Mouse (Mus musculus): Measurements from ENCODE around the gene Atad3a. TPM values are rescaled to one million over a fixed set of nuclear protein-coding genes. Genes with fewer than 3 reads are reported as not detected.

The Atad3a gene
- polyA plus RNA-seq (2014; fragmentation: Nextera tagmentation; extraction: Ambion mirVana) = 82.6 and 85.0 TPM in 2 replicates

DNA sequence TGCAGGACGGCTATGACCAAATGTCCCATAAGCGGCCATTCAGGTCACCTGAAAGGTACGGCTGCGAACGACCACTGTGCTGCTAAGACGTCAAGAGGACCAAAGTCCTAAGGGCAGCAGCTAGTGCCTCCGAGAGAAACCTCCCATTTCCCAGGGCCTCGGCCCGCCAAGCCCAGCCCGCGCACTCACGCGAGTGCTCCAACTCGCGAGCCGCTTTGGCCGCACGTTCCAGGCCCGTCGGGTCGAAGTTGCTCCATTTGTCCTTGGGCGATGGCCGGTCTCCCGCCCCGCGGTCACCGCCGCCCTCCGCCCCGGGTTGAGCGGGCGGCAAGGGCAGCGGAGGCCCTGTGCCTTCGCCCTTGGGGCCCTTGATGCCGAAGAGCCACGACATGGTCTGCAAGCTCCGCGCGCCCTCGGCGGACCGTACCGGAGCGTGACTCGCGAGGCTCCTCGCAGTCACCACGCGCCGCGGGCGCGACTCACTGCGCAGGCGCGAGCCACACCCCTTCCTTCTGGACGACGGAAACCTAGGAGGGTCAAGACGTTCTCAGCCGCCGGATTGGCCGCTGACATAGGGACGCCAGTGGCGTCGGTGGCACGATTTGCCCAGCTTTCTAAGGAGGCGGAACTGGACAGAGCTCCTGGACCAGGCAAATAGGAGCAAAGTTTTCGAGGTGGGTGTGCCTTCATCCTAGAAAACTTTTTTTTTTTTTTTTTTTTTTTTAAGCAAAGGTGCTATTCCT, at the start of gene Atad3a:
Gene Atad3a (minus strand): TSS at position 481 of the 743 bp plus-strand sequence.
- WGBS = 2% methylated on average over 68 of the region's 68 CpGs
- Histone ChIP-seq H3K36me3 (ENCODE audit: control insufficient read depth, insufficient read depth, low read length) (0 out of 2 replicates have a peak, but pooled peaks cover under 1% of the 10 kb centered on the region), H3K9ac (replicated peaks; ENCODE audit: low read depth, low read length) (peak within 1 kb of the TSS; percentile 66), H3K4me1 (ENCODE audit: control insufficient read depth, insufficient read depth, low read length) (peaks cover 15% of the 10 kb centered on the region), H3K27ac (ENCODE audit: low read depth, low read length) (0 out of 2 replicates have a peak within 1 kb of the TSS, but pooled peaks have one; percentile 10), H3K9me3 (ENCODE audit: control insufficient read depth, low read length) (no peaks in the 10 kb centered on the region), H3K27me3 (ENCODE audit: control insufficient read depth, insufficient read depth, low read length) (no peaks in the 10 kb centered on the region), H3K4me2 (ENCODE audit: low read depth, low read length) (peak within 1 kb of the TSS; percentile 98), H3K4me3 (ENCODE audit: low read depth, low read length) (peak within 1 kb of the TSS; percentile 81)
- peak; percentile 96 for ATAC-seq (ENCODE audit: low read depth)

DNA sequence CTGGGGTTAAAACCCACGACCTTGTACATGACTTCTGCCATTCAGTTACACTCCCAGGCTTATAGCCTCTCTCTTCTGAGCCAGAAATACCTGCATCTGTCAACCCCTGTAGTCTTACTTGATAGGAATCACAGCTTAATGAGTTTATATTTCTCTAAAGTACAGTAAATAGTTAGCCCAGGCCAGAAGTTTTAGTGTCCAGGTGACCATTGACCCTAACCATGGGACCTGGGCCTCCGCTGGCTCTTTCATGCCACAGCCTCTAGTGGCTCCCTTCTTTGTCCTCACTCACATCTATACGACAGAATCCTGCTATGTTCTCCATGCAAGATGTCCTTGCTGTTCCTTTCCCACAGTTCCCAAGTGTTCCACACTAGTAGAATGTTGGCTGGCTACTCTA, 46.9 kb upstream of the Atad3a start:
- peaks cover 27% of the 10 kb centered on the region for H3K36me3 ChIP-seq (ENCODE audit: control insufficient read depth, insufficient read depth, low read length)
- no peak overlapping the region for H3K4me2 ChIP-seq (ENCODE audit: low read depth, low read length)
- H3K4me3 ChIP-seq (ENCODE audit: low read depth, low read length) = no peak overlapping the region
- H3K27ac ChIP-seq (ENCODE audit: low read depth, low read length) = no peak overlapping the region
- no peaks in the 10 kb centered on the region for H3K27me3 ChIP-seq (ENCODE audit: control insufficient read depth, insufficient read depth, low read length)
- no peak overlapping the region for H3K9ac ChIP-seq (replicated peaks; ENCODE audit: low read depth, low read length)
- H3K9me3 ChIP-seq (ENCODE audit: control insufficient read depth, low read length) = no peaks in the 10 kb centered on the region
- peaks cover 16% of the 10 kb centered on the region for H3K4me1 ChIP-seq (ENCODE audit: control insufficient read depth, insufficient read depth, low read length)
- 94% methylated on average over 3 of the region's 3 CpGs for WGBS
- ATAC-seq (ENCODE audit: low read depth) = no peak

DNA sequence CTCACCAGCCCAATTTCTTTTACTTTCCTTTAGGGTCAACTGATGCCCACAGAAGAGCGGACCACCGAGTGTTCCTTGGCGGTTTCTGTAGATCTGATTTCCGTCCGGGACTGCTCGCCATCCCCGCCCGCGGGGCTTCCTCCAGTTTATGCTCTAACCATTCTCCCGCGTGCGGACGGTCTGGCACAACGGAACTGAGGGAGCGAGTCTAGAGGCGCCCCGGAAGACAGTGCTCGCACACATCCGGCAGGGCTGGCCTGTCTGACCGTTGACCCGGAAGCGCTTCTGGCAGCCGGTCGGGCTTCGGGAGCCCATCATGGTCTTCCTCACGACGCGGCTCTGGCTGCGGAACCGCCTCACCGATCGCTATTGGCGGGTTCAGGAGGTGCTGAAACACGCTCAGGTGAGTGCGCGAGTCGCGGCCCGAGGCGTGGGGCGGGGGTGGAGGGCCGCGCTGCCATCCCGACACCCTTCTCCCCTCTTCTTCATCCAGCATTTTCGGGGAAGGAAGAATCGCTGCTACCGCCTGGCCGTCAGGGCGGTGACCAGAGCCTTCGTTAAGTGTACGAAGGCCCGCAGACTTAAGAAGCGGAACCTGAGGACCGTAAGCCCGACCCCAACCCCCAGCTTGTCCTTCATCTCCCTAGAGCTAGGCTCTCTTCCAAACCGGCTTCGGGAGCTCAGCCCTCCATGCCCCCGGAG, 42.6 kb upstream of the Atad3a start:
- peak; percentile 98 for ATAC-seq (ENCODE audit: low read depth)
- Histone ChIP-seq H3K9ac (replicated peaks; ENCODE audit: low read depth, low read length) (peak overlapping the region; percentile 83), H3K4me3 (ENCODE audit: low read depth, low read length) (peak overlapping the region; percentile 89), H3K4me2 (ENCODE audit: low read depth, low read length) (peak overlapping the region; percentile 81), H3K36me3 (ENCODE audit: control insufficient read depth, insufficient read depth, low read length) (peaks cover 12% of the 10 kb centered on the region), H3K27me3 (ENCODE audit: control insufficient read depth, insufficient read depth, low read length) (no peaks in the 10 kb centered on the region), H3K27ac (ENCODE audit: low read depth, low read length) (peak overlapping the region; percentile 48), H3K4me1 (ENCODE audit: control insufficient read depth, insufficient read depth, low read length) (peaks cover 14% of the 10 kb centered on the region), H3K9me3 (ENCODE audit: control insufficient read depth, low read length) (no peaks in the 10 kb centered on the region)
- under 1% methylated on average over 58 of the region's 58 CpGs for WGBS

DNA sequence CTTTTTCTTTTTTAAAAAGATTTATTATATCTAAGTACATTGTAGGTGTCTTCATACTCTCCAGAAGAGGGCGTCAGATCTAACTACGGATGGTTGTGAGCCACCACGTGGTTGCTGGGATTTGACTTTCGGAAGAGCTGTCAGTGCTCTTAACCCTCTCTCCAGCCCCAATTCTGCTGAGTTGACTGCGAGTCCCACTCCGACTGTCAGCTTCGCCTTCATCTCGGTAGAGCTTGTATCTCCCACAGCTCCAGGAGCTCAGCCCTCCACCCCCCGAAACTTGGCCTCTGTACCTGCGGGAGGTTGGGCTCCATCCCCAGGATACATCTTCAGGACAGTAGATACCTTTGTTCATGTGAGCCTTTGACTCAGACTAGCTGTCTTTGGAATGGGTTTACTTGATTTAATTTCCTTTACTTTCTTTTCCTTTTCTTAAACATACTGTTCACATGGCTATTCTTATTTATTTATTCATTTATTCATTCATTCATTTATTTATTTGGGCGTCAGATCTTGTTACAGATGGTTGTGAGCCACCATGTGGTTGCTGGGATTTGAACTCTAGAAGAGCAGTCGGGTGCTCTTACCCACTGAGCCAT, 41.9 kb upstream of the Atad3a start, which contains the start of gene Mrpl20:
Gene Mrpl20 (plus strand): TSS at position 138 of the 599 bp plus-strand sequence.
- ATAC-seq (ENCODE audit: low read depth) = no peak
- Histone ChIP-seq H3K27me3 (ENCODE audit: control insufficient read depth, insufficient read depth, low read length) (no peaks in the 10 kb centered on the region), H3K4me2 (ENCODE audit: low read depth, low read length) (peak within 1 kb of the TSS; percentile 81), H3K4me1 (ENCODE audit: control insufficient read depth, insufficient read depth, low read length) (peaks cover 14% of the 10 kb centered on the region), H3K36me3 (ENCODE audit: control insufficient read depth, insufficient read depth, low read length) (peaks cover 6% of the 10 kb centered on the region; the same call in 1 of the 2 replicates), H3K4me3 (ENCODE audit: low read depth, low read length) (peak within 1 kb of the TSS; percentile 89), H3K9me3 (ENCODE audit: control insufficient read depth, low read length) (no peaks in the 10 kb centered on the region), H3K9ac (replicated peaks; ENCODE audit: low read depth, low read length) (peak within 1 kb of the TSS; percentile 83), H3K27ac (ENCODE audit: low read depth, low read length) (peak within 1 kb of the TSS; percentile 48)
- WGBS = 12% methylated on average over 12 of the region's 12 CpGs

DNA sequence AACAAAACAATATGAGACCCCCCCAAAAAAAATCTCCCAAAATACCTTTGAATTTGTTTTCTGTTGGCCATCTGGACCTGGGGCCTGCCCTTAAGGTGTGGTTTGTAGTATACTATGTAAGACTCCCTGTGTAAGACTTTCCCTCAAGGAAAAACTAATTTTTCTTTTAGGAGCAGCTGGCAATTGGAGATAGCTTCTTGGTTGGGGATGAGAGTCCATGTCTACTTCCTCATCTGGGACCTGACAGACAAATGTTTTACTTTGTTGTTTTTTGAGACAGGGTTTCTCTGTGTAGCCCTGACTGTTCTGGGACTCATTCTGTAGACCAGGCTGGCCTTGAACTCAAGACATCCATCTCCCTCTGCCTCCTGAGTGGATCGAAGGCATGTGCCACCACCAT, 41.2 kb upstream of the Atad3a start:
- no peak overlapping the region for H3K4me3 ChIP-seq (ENCODE audit: low read depth, low read length)
- H3K9me3 ChIP-seq (ENCODE audit: control insufficient read depth, low read length) = no peaks in the 10 kb centered on the region
- ATAC-seq (ENCODE audit: low read depth) = no peak
- H3K27me3 ChIP-seq (ENCODE audit: control insufficient read depth, insufficient read depth, low read length) = no peaks in the 10 kb centered on the region
- H3K27ac ChIP-seq (ENCODE audit: low read depth, low read length) = no peak overlapping the region
- no peak overlapping the region for H3K9ac ChIP-seq (replicated peaks; ENCODE audit: low read depth, low read length)
- no peaks in the 10 kb centered on the region for H3K36me3 ChIP-seq (ENCODE audit: control insufficient read depth, insufficient read depth, low read length)
- H3K4me1 ChIP-seq (ENCODE audit: control insufficient read depth, insufficient read depth, low read length) = peaks cover 14% of the 10 kb centered on the region
- WGBS = 100% methylated on average over 1 of the region's 1 CpGs
- H3K4me2 ChIP-seq (ENCODE audit: low read depth, low read length) = no peak overlapping the region

DNA sequence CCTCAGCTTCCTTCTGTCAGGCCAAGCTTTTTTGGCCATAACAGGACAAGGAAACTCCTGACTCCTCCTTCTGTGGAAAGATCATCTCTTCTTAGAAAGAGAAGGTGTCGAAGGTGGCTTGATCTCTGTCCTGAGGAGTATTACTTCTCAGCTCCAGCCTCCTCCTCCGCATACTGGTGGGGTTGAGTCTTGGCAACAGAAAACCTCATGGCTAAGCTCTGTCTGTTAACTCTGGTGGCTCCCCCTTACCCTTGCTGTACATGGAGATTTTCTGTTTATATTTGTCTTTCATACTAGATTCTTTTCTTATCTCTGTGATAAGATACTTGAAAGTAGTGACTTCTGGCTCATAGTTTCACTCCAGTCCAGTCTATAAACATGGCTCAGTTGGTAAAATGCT, 32.8 kb upstream of the Atad3a start:
- WGBS = 86% methylated on average over 2 of the region's 2 CpGs
- no peak overlapping the region for H3K9ac ChIP-seq (replicated peaks; ENCODE audit: low read depth, low read length)
- H3K27me3 ChIP-seq (ENCODE audit: control insufficient read depth, insufficient read depth, low read length) = no peaks in the 10 kb centered on the region
- H3K36me3 ChIP-seq (ENCODE audit: control insufficient read depth, insufficient read depth, low read length) = no peaks in the 10 kb centered on the region
- no peak overlapping the region for H3K4me3 ChIP-seq (ENCODE audit: low read depth, low read length)
- H3K4me1 ChIP-seq (ENCODE audit: control insufficient read depth, insufficient read depth, low read length) = no peaks in the 10 kb centered on the region
- H3K4me2 ChIP-seq (ENCODE audit: low read depth, low read length) = no peak overlapping the region
- H3K9me3 ChIP-seq (ENCODE audit: control insufficient read depth, low read length) = no peaks in the 10 kb centered on the region
- H3K27ac ChIP-seq (ENCODE audit: low read depth, low read length) = no peak overlapping the region
- ATAC-seq (ENCODE audit: low read depth) = no peak

DNA sequence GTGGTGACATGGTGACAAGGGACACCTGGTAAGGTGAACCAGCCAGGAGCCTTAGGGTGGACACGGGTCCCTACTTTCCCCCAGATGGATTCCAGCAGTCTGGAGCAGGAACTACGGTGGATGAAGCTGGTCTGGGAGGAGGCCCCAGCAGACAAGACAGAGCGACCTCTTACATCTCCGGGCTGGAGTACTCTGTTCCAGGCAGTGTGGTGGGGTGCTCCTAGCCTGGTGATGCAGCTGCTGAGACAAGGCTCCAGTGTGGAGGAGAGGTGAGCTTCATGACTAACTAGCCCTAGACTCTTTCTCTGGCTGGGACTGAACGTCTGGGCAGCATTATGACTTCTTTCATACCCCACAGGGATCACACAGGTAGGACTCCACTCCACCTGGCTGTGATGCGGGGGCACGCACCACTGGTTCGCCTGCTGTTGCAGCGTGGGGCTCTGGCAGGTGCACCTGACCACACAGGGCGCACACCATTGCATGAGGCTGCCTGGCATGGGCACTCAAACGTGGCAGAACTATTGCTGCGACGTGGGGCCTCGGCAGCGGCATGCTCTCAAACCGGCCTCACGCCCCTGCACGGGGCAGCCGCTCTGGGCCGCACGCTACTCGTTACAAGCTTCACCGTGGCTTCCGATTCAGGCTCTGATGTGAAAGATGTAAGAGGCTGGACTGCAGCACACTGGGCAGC, 30.5 kb upstream of the Atad3a start:
- Histone ChIP-seq H3K36me3 (ENCODE audit: control insufficient read depth, insufficient read depth, low read length) (no peaks in the 10 kb centered on the region), H3K4me2 (ENCODE audit: low read depth, low read length) (no peak overlapping the region), H3K27me3 (ENCODE audit: control insufficient read depth, insufficient read depth, low read length) (no peaks in the 10 kb centered on the region), H3K4me1 (ENCODE audit: control insufficient read depth, insufficient read depth, low read length) (no peaks in the 10 kb centered on the region), H3K4me3 (ENCODE audit: low read depth, low read length) (no peak overlapping the region), H3K9me3 (ENCODE audit: control insufficient read depth, low read length) (no peaks in the 10 kb centered on the region), H3K27ac (ENCODE audit: low read depth, low read length) (no peak overlapping the region), H3K9ac (replicated peaks; ENCODE audit: low read depth, low read length) (no peak overlapping the region)
- ATAC-seq (ENCODE audit: low read depth) = no peak
- 74% methylated on average over 24 of the region's 24 CpGs for WGBS

DNA sequence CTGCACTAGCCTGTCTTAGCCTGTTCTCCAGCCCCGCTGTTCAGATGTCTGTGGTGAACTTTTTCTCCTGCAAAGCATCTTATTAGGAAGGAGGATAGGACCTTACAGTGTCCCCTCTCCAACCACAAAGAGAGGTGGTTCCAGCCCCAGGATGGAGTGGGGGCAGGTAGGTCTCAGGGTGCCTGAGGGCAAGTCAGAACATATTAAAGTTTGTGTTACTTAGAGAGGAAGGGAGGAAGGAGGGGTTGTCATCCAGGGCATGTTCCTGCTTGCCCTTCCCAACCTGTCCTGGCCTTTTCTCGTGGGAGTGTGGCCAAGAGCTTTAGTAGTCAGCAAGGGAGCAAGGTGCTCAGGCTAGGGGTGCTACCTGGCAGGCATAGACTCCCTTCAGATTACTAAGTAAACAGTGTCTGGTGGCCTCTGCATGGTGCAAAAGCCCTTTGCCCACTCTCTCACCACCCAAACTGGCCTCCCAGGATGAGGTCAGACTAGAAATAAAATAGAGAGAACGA, 29.8 kb upstream of the Atad3a start:
- 79% methylated on average over 3 of the region's 3 CpGs for WGBS
- Histone ChIP-seq H3K4me1 (ENCODE audit: control insufficient read depth, insufficient read depth, low read length) (no peaks in the 10 kb centered on the region), H3K36me3 (ENCODE audit: control insufficient read depth, insufficient read depth, low read length) (no peaks in the 10 kb centered on the region), H3K9ac (replicated peaks; ENCODE audit: low read depth, low read length) (no peak overlapping the region), H3K27me3 (ENCODE audit: control insufficient read depth, insufficient read depth, low read length) (no peaks in the 10 kb centered on the region), H3K27ac (ENCODE audit: low read depth, low read length) (no peak overlapping the region), H3K4me3 (ENCODE audit: low read depth, low read length) (no peak overlapping the region), H3K9me3 (ENCODE audit: control insufficient read depth, low read length) (no peaks in the 10 kb centered on the region), H3K4me2 (ENCODE audit: low read depth, low read length) (no peak overlapping the region)
- ATAC-seq (ENCODE audit: low read depth) = no peak
